Mouse (Mus musculus) heart, adult 11 months (tissue): ENCODE results near the gene Gm12887.

Source experiments
- DNase-seq: peaks from one replicate; pipeline ENCODE4 v3.0.0; 2022

Gene Gm12887

DNA sequence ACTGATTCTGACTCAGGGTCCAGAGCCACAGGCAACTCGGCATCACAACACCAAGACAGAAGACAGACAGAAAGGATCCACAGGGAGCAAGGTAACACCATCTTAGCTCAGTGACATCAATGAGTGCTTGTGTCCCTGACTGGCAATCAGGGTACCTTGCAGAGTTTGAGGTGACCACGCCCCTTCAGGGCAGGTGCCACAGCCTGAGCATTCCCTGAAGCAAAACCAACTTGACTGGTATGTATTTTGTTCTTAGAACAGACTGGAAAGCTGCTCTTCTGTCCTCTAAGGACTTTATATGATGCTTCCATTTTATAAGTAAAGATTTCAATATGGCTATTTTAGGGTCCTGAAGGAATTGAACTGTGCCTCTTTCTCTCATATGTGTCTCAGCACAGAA, at the start of gene Gm12887:
Gene Gm12887 (minus strand): TSS at position 101 of the 400 bp plus-strand sequence.
- DNase-seq: no peak

DNA sequence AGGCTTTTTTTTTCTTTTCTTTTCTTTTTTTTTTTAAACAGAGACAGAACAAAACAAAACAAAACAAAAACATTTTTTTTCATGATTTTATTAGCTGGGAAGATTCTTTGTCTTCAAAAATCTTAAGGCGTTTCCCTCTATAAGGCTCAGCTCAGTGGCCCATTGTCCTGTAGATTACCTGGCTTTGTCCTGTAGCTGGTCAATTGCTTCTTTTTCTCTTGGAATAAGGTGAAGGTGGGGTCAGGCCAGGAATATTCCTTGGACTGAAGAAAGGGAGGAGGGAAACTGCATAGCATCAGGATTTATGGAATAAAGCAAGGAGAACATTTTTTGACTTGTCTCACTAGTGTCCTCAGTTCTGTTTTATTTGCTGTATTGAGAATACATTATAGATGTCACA, 35.1 kb upstream of the Gm12887 start:
- no peak for DNase-seq
